Mouse (Mus musculus): Measurements from ENCODE around the gene Rsph1. TPM values are rescaled to one million over a fixed set of nuclear protein-coding genes. Genes with fewer than 3 reads are reported as not detected.

Rsph1 gene
- total and polyA plus RNA-seq, 3 experiments = 0.81 to 1.2 (median 1.2) TPM

DNA sequence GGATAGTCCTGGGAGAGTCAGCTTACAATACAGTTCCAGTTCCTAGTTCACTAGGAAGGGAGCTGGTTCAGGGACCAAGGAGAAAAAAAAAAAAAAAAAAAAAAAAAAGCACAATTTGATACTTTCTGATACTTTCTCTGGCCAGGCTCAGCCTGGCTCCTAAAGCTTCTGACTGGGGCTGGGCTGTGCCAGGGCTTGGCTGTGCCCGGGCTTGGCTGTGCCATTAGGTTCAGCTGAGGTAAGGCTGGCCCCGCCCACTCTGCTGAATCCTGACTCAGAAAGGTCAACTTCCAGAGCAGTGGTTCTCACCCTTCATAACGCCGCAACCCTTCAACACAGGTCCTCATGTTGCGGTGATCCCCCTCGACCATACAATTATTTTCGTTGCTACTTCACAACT is 16.8 kb downstream of the Rsph1 start:
- Histone ChIP-seq H3K27ac (peak overlapping the region; percentile 50), H3K4me1 (ENCODE audit: control insufficient read depth, insufficient read depth, low read length) (no peaks in the 10 kb centered on the region), H3K36me3 (ENCODE audit: control insufficient read depth, insufficient read depth, low read length) (no peaks in the 10 kb centered on the region), H3K27me3 (ENCODE audit: control insufficient read depth, insufficient read depth, low read length) (no peaks in the 10 kb centered on the region), H3K4me3 (no peak overlapping the region), H3K9ac (ENCODE audit: low read depth, low read length) (no peak overlapping the region), H3K79me2 (replicated peaks; ENCODE audit: control insufficient read depth, insufficient read depth, low read length) (no peaks in the 10 kb centered on the region)
- intact Hi-C loops (cut with DNase I) = no loop called here
- TF ChIP-seq POLR2A (IDR thresholded peaks at IDR 0.05; ENCODE audit: insufficient read depth, low read depth, low read length) (no peak), CTCF (IDR thresholded peaks at IDR 0.05) (no peak), EP300 (IDR thresholded peaks at IDR 0.05; ENCODE audit: insufficient read depth, low read depth, low read length) (no peak)
- DNase-seq = peak; percentile 81 to 88
- 60% methylated on average over 7 of the region's 7 CpGs for WGBS

DNA sequence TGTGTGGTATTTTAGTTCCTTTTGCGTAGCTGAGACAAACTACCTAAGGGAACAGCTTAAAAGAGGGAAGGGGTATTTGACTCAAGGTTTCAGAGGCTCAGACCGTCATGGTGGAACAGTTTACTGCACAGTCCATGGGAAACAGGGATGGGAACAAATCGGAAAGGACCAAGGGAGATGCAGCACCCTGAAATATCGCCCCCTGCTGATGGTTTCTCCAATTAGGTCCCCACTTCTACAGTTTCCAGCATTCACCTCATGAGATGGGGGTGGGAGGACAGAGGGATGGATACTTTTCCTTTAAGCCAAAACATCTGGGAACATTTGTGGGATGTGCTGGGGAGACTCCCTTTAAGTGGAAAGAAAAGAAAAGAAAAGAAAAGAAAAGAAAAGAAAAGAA is 17.4 kb downstream of the Rsph1 start:
- WGBS = 66% methylated on average over 4 of the region's 4 CpGs

DNA sequence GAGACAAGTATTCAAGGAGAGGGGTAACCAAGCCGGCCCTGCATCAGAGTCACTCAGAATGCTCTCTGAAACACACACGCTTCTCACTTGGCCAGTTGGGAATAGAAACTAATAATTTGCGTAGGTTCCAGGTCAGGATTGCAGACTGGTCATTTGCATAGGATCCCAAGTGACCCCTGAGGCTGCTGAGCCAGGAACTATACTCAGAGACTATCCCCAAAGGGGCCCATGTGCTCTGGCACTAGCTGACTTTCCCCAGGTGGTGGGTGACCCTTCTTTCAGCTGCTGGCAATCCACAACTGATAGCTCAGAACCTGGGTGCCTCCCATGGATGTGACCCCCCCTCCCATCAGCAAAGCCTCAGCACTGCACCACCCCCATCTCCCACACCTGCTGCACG is 18.0 kb downstream of the Rsph1 start:
- intact Hi-C loops (cut with DNase I) = no loop called here
- Histone ChIP-seq H3K4me1 (ENCODE audit: control insufficient read depth, insufficient read depth, low read length) (no peaks in the 10 kb centered on the region), H3K36me3 (ENCODE audit: control insufficient read depth, insufficient read depth, low read length) (no peaks in the 10 kb centered on the region), H3K9ac (ENCODE audit: low read depth, low read length) (no peak overlapping the region), H3K27me3 (ENCODE audit: control insufficient read depth, insufficient read depth, low read length) (no peaks in the 10 kb centered on the region), H3K27ac (no peak overlapping the region), H3K4me3 (no peak overlapping the region), H3K79me2 (replicated peaks; ENCODE audit: control insufficient read depth, insufficient read depth, low read length) (no peaks in the 10 kb centered on the region)
- no peak for TF ChIP-seq POLR2A (IDR thresholded peaks at IDR 0.05; ENCODE audit: insufficient read depth, low read depth, low read length)
- no peak for TF ChIP-seq CTCF (IDR thresholded peaks at IDR 0.05)
- no peak for TF ChIP-seq EP300 (IDR thresholded peaks at IDR 0.05; ENCODE audit: insufficient read depth, low read depth, low read length)
- no peak for DNase-seq
- 81% methylated on average over 4 of the region's 4 CpGs for WGBS

More for the DNA sequence above, 17.4 kb downstream of the Rsph1 start:
- intact Hi-C loops (cut with DNase I) = no loop called here
- H3K4me1 ChIP-seq (ENCODE audit: control insufficient read depth, insufficient read depth, low read length) = no peaks in the 10 kb centered on the region
- no peak overlapping the region for H3K4me3 ChIP-seq
- no peak overlapping the region for H3K9ac ChIP-seq (ENCODE audit: low read depth, low read length)
- H3K79me2 ChIP-seq (replicated peaks; ENCODE audit: control insufficient read depth, insufficient read depth, low read length) = no peaks in the 10 kb centered on the region
- no peaks in the 10 kb centered on the region for H3K27me3 ChIP-seq (ENCODE audit: control insufficient read depth, insufficient read depth, low read length)
- no peak for TF ChIP-seq POLR2A (IDR thresholded peaks at IDR 0.05; ENCODE audit: insufficient read depth, low read depth, low read length)
- no peak for TF ChIP-seq EP300 (IDR thresholded peaks at IDR 0.05; ENCODE audit: insufficient read depth, low read depth, low read length)
- TF ChIP-seq CTCF (IDR thresholded peaks at IDR 0.05) = peak; percentile 57
- H3K36me3 ChIP-seq (ENCODE audit: control insufficient read depth, insufficient read depth, low read length) = no peaks in the 10 kb centered on the region
- H3K27ac ChIP-seq = no peak overlapping the region
- DNase-seq = no peak

DNA sequence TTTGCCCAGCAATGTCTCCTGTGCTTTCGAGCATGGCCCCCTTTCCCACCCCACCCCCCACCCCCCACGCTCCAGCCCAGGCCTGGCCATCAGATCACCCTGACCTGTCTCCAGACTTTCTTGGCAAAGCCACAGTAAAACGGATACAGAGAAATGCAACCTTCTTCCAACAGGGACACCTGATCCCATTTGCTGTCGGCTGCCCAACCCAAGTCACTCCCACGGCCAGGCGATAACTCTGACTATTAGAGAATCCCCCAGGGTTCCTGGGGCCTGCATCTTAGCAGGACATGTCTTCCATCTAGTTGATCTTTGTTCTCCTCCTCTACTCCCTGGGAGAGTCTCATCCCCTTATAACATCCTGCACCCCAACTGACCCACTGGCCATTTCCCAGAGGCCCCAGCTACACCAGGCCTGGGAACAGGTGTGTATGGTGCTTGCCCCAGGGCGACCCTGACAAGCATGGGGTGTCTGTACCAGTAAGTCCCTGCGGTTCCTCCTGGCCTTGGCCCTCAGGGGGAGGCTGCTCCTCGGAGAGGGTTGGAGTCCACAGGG is 18.8 kb downstream of the Rsph1 start:
- H3K9ac ChIP-seq (ENCODE audit: low read depth, low read length) = no peak overlapping the region

DNA sequence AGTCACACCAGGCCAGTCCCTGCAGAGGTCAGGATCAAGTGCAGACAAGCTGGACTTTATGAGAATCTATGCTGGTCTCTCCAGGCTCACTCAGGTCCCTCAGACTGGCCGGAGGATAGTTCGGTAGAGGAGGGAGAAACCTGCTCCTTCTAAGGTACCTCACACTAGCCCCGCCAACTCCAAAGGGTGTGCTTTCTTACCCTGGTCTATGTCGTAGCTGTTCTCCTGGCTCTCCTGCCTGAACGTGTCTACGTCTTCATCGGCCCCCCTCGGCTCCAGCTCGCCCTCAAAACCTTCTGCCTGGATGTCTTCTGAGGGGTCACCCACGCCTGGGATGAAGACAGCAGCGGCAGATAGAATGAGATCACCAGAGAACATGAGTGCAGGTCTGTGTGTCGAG is 19.3 kb downstream of the Rsph1 start:
- no peak overlapping the region for H3K9ac ChIP-seq (ENCODE audit: low read depth, low read length)
- H3K27ac ChIP-seq = no peak overlapping the region
- H3K4me3 ChIP-seq = no peak overlapping the region
- H3K27me3 ChIP-seq (ENCODE audit: control insufficient read depth, insufficient read depth, low read length) = no peaks in the 10 kb centered on the region
- WGBS = 91% methylated on average over 12 of the region's 12 CpGs
- intact Hi-C loops (cut with DNase I) = no loop called here
- no peaks in the 10 kb centered on the region for H3K79me2 ChIP-seq (replicated peaks; ENCODE audit: control insufficient read depth, insufficient read depth, low read length)
- H3K36me3 ChIP-seq (ENCODE audit: control insufficient read depth, insufficient read depth, low read length) = no peaks in the 10 kb centered on the region
- DNase-seq = no peak
- H3K4me1 ChIP-seq (ENCODE audit: control insufficient read depth, insufficient read depth, low read length) = no peaks in the 10 kb centered on the region
- no peak for TF ChIP-seq EP300 (IDR thresholded peaks at IDR 0.05; ENCODE audit: insufficient read depth, low read depth, low read length)
- TF ChIP-seq CTCF (IDR thresholded peaks at IDR 0.05) = no peak
- no peak for TF ChIP-seq POLR2A (IDR thresholded peaks at IDR 0.05; ENCODE audit: insufficient read depth, low read depth, low read length)

More for the DNA sequence above, 18.8 kb downstream of the Rsph1 start:
- no peaks in the 10 kb centered on the region for H3K79me2 ChIP-seq (replicated peaks; ENCODE audit: control insufficient read depth, insufficient read depth, low read length)
- no peaks in the 10 kb centered on the region for H3K36me3 ChIP-seq (ENCODE audit: control insufficient read depth, insufficient read depth, low read length)
- intact Hi-C loops (cut with DNase I) = no loop called here
- WGBS = 76% methylated on average over 9 of the region's 9 CpGs
- H3K4me1 ChIP-seq (ENCODE audit: control insufficient read depth, insufficient read depth, low read length) = no peaks in the 10 kb centered on the region
- no peaks in the 10 kb centered on the region for H3K27me3 ChIP-seq (ENCODE audit: control insufficient read depth, insufficient read depth, low read length)
- H3K27ac ChIP-seq = no peak overlapping the region
- DNase-seq = no peak
- no peak for TF ChIP-seq CTCF (IDR thresholded peaks at IDR 0.05)
- TF ChIP-seq POLR2A (IDR thresholded peaks at IDR 0.05; ENCODE audit: insufficient read depth, low read depth, low read length) = no peak
- no peak for TF ChIP-seq EP300 (IDR thresholded peaks at IDR 0.05; ENCODE audit: insufficient read depth, low read depth, low read length)
- H3K4me3 ChIP-seq = no peak overlapping the region

DNA sequence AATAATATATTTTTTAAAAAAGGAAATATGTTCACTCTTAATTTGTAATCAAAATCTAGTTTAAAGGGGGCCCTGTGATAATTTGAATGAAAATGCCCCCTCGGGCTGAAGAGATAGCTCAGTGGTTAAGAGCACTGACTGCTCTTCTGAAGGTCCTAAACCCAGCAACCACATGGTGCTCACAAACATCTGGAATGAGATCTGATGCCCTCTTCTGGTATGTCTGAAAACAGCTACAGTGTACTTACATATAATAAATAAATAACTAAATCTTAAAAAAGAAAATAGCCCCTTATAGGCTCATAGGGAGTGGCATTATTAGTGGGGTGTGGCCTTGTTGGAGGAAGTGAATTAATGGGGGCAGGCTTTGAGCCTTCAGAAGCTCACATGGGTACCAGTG is 20.0 kb downstream of the Rsph1 start:
- TF ChIP-seq EP300 (IDR thresholded peaks at IDR 0.05; ENCODE audit: insufficient read depth, low read depth, low read length) (no peak), POLR2A (IDR thresholded peaks at IDR 0.05; ENCODE audit: insufficient read depth, low read depth, low read length) (no peak), CTCF (IDR thresholded peaks at IDR 0.05) (no peak)
- H3K27me3 ChIP-seq (ENCODE audit: control insufficient read depth, insufficient read depth, low read length) = no peaks in the 10 kb centered on the region
- no peaks in the 10 kb centered on the region for H3K36me3 ChIP-seq (ENCODE audit: control insufficient read depth, insufficient read depth, low read length)
- H3K9ac ChIP-seq (ENCODE audit: low read depth, low read length) = no peak overlapping the region
- H3K27ac ChIP-seq = no peak overlapping the region
- DNase-seq = no peak
- H3K4me1 ChIP-seq (ENCODE audit: control insufficient read depth, insufficient read depth, low read length) = no peaks in the 10 kb centered on the region
- H3K4me3 ChIP-seq = no peak overlapping the region
- intact Hi-C loops (cut with DNase I) = no loop called here
- WGBS = 71% methylated on average over 1 of the region's 1 CpGs
- no peaks in the 10 kb centered on the region for H3K79me2 ChIP-seq (replicated peaks; ENCODE audit: control insufficient read depth, insufficient read depth, low read length)

Data from heart, adult 2 months (tissue).